8 mouse cellular contexts compared by ENCODE assay signal in the genomic region with DNA sequence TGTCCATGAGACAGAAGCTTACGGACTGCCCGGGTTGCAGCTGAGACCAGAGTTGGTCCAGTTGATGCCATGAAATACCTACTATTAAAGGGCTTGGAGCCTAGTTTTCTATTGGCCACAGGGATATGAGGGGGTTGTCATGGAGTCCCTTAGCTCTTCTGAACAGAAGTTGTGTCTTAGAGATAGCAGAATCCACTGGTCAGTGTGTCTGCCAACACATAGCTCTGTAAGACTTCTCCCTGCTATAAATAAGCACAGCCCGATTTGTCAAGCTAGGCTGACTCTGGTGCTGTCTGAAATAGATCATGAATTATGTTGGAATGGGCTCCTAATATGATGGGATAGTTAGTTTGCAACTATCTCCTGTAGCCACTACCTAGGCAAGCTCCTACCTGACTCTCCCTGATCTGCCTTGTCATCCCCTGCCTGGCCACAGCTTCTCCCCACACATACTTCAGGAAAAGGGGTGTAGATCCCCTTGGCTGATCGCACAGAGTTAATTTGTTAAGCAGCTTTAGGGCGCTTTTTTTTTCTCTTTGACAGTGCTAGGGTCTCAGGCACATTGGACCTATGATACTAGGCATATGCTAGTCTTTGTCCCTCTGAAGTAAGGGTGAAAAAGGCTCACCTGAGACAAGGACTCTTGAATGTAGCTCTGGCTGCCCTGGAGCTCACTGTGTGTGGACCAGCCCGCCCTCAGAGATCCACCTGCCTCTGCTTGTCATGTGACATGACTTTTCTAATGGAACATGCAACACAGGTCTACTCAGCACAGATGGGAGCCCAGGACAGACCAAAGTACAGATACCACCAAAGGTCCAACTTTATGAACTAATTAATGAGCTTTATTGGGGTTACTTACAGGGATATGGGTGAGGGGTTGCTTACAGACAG. TPM values are rescaled to one million over a fixed set of nuclear protein-coding genes. Genes with fewer than 3 reads are reported as not detected.
DNase-seq lines count a peak whose midpoint lies in the region; ATAC-seq and TF ChIP-seq lines count a peak whose summit lies in the region.

No protein-coding gene starts in this region.

- peak overlapping the region; percentile 54 for H3K9ac ChIP-seq in intestine, embryonic 15.5 days
- peak overlapping the region; percentile 72 for H3K9ac ChIP-seq in midbrain, embryonic 13.5 days (replicated peaks)

- peak; percentile 36 for DNase-seq in gastrocnemius, adult 2 months
- DNase-seq in gastrocnemius, postnatal 14 days: no peak
- DNase-seq in forebrain, embryonic 10.5 days (ENCODE audit: extremely low spot score, low spot score): no peak
- no peak for DNase-seq in embryo, embryonic 9.5 days (ENCODE audit: extremely low spot score)
- DNase-seq in right cerebral cortex, adult 18-20 months: no peak

- H3K4me1 ChIP-seq in forebrain, embryonic 10.5 days: peaks cover 39% of the 10 kb centered on the region
- peaks cover 27% of the 10 kb centered on the region for H3K4me1 ChIP-seq in intestine, embryonic 15.5 days (replicated peaks)
- H3K4me1 ChIP-seq in midbrain, embryonic 13.5 days (replicated peaks): peaks cover 25% of the 10 kb centered on the region

- no peaks in the 10 kb centered on the region for H3K27me3 ChIP-seq in forebrain, embryonic 10.5 days (ENCODE audit: poor library complexity, severe bottlenecking)
- H3K27me3 ChIP-seq in intestine, embryonic 15.5 days (replicated peaks): no peaks in the 10 kb centered on the region
- H3K27me3 ChIP-seq in midbrain, embryonic 13.5 days: no peaks in the 10 kb centered on the region

- H3K36me3 ChIP-seq in forebrain, embryonic 10.5 days (replicated peaks): peaks cover 61% of the 10 kb centered on the region
- peaks cover 18% of the 10 kb centered on the region for H3K36me3 ChIP-seq in intestine, embryonic 15.5 days
- peaks cover 30% of the 10 kb centered on the region for H3K36me3 ChIP-seq in midbrain, embryonic 13.5 days

- H3K9me3 ChIP-seq in forebrain, embryonic 10.5 days: no peaks in the 10 kb centered on the region
- no peaks in the 10 kb centered on the region for H3K9me3 ChIP-seq in intestine, embryonic 15.5 days
- no peaks in the 10 kb centered on the region for H3K9me3 ChIP-seq in midbrain, embryonic 13.5 days

- H3K4me3 ChIP-seq in gastrocnemius, adult 2 months: peak overlapping the region; percentile 79
- H3K4me3 ChIP-seq in forebrain, embryonic 10.5 days: peak overlapping the region; percentile 71
- peak overlapping the region; percentile 52 for H3K4me3 ChIP-seq in intestine, embryonic 15.5 days (replicated peaks)
- H3K4me3 ChIP-seq in midbrain, embryonic 13.5 days (replicated peaks): peak overlapping the region; percentile 62

- peak; percentile 29; the same call in 1 of the 2 replicates for ATAC-seq in intestine, embryonic 15.5 days
- no peak for ATAC-seq in midbrain, embryonic 13.5 days
- no peak for ATAC-seq in monocyte, adult 5-6 weeks (replicated peaks; ENCODE audit: insufficient number of reproducible peaks, low FRiP score, low TSS enrichment, poor library complexity, severe bottlenecking)

- WGBS in forebrain, embryonic 10.5 days: 81% methylated on average over 6 of the region's 6 CpGs
- WGBS in intestine, embryonic 15.5 days: 64% methylated on average over 6 of the region's 6 CpGs
- 82% methylated on average over 6 of the region's 6 CpGs for WGBS in midbrain, embryonic 13.5 days

- peak overlapping the region; percentile 95 for H3K27ac ChIP-seq in gastrocnemius, adult 2 months
- no peak overlapping the region for H3K27ac ChIP-seq in forebrain, embryonic 10.5 days
- no peak overlapping the region for H3K27ac ChIP-seq in intestine, embryonic 15.5 days
- H3K27ac ChIP-seq in midbrain, embryonic 13.5 days: no peak overlapping the region

- intact Hi-C loops in gastrocnemius, adult 2 months (cut with DNase I): no loop called here
- intact Hi-C loops in gastrocnemius, postnatal 14 days (cut with DNase I; ENCODE audit: low total_unique reads): no loop called here

- TF ChIP-seq CTCF in gastrocnemius, adult 2 months (IDR thresholded peaks at IDR 0.05): no peak

- H3K4me2 ChIP-seq in intestine, embryonic 15.5 days (replicated peaks): peak overlapping the region; percentile 85
- peak overlapping the region; percentile 91 for H3K4me2 ChIP-seq in midbrain, embryonic 13.5 days (replicated peaks)

RNA-seq across cellular contexts. Expression of gene Pabpc4, which starts 22.8 kb away (rescaled TPM):
- 100 to 1,000 TPM; 325 to 341 TPM for total RNA-seq in gastrocnemius, adult 2 months (2021)
- 100 to 1,000 TPM; 286 to 288 TPM for total RNA-seq in gastrocnemius, postnatal 14 days (2021)
- polyA plus RNA-seq in forebrain, embryonic 10.5 days (2016; fragmentation: Nextera tagmentation; extraction: Ambion mirVana): 55.4 and 57.9 TPM in 2 replicates
- 40.7 and 48.7 TPM in 2 replicates for polyA plus RNA-seq in intestine, embryonic 15.5 days (2015; fragmentation: Nextera tagmentation; extraction: Ambion mirVana)
- polyA plus RNA-seq in midbrain, embryonic 13.5 days (2015; fragmentation: Nextera tagmentation; extraction: Ambion mirVana): 25.5 and 27.1 TPM in 2 replicates
- 23.4 to 30.7 TPM (median 23.8 TPM) in 3 replicates for total RNA-seq in monocyte, adult 5-6 weeks (2017)

RNA-seq across cellular contexts. Expression of gene Oxct2a, which starts 38.5 kb away (rescaled TPM):
- total RNA-seq in gastrocnemius, adult 2 months (2021): under 1 TPM in 1 of 2 experiments, not detected in 1; 0.33 TPM
- total RNA-seq in gastrocnemius, postnatal 14 days (2021): under 1 TPM in 1 of 2 experiments, not detected in 1; 0.20 TPM
- polyA plus RNA-seq in forebrain, embryonic 10.5 days (2016; fragmentation: Nextera tagmentation; extraction: Ambion mirVana): not detected in 2 replicates
- polyA plus RNA-seq in intestine, embryonic 15.5 days (2015; fragmentation: Nextera tagmentation; extraction: Ambion mirVana): not detected in 2 replicates
- not detected in 2 replicates for polyA plus RNA-seq in midbrain, embryonic 13.5 days (2015; fragmentation: Nextera tagmentation; extraction: Ambion mirVana)
- not detected in 3 replicates for total RNA-seq in monocyte, adult 5-6 weeks (2017)

RNA-seq across cellular contexts. Expression of gene Heyl, which starts 51.6 kb away (rescaled TPM):
- total RNA-seq in gastrocnemius, adult 2 months (2021): 1 to 10 TPM; 5.1 to 6.4 TPM
- 10 to 100 TPM; 11.8 to 18.1 TPM for total RNA-seq in gastrocnemius, postnatal 14 days (2021)
- 6.6 and 6.7 TPM in 2 replicates for polyA plus RNA-seq in forebrain, embryonic 10.5 days (2016; fragmentation: Nextera tagmentation; extraction: Ambion mirVana)
- 13.7 and 13.9 TPM in 2 replicates for polyA plus RNA-seq in intestine, embryonic 15.5 days (2015; fragmentation: Nextera tagmentation; extraction: Ambion mirVana)
- 5.5 and 6.6 TPM in 2 replicates for polyA plus RNA-seq in midbrain, embryonic 13.5 days (2015; fragmentation: Nextera tagmentation; extraction: Ambion mirVana)
- total RNA-seq in monocyte, adult 5-6 weeks (2017): 0.10 TPM in 1 of 3 replicates, not detected in the others

RNA-seq across cellular contexts. Expression of gene Bmp8a, which starts 58.1 kb away (rescaled TPM):
- total RNA-seq in gastrocnemius, adult 2 months (2021): 1 to 10 TPM in 1 of 2 experiments, under 1 TPM in 1; 0.98 to 2.6 TPM
- under 1 TPM; 0.08 to 0.60 TPM for total RNA-seq in gastrocnemius, postnatal 14 days (2021)
- polyA plus RNA-seq in forebrain, embryonic 10.5 days (2016; fragmentation: Nextera tagmentation; extraction: Ambion mirVana): 0.14 TPM in 1 of 2 replicates, not detected in the other
- polyA plus RNA-seq in intestine, embryonic 15.5 days (2015; fragmentation: Nextera tagmentation; extraction: Ambion mirVana): 0.53 and 0.81 TPM in 2 replicates
- polyA plus RNA-seq in midbrain, embryonic 13.5 days (2015; fragmentation: Nextera tagmentation; extraction: Ambion mirVana): 0.13 TPM in 1 of 2 replicates, not detected in the other
- total RNA-seq in monocyte, adult 5-6 weeks (2017): not detected in 3 replicates
